Mouse (Mus musculus) liver, postnatal 0 days (tissue): Measurements from ENCODE around the gene Eps8l3. TPM values are rescaled to one million over a fixed set of nuclear protein-coding genes. Genes with fewer than 3 reads are reported as not detected.

Experiments
- ATAC-seq: fragments of 200-750 bp; cut with Nextera tagmentation; 2 replicates; pipeline ENCODE4 v1.8.0; 2017; ENCODE audit warnings: mild to moderate bottlenecking, moderate library complexity
- DNase-seq: peaks from one replicate; pipeline ENCODE4 v3.0.0-alpha.2; 2016
- H3K27ac ChIP-seq: fragments of 300-500 bp; sonication (generic); 2 replicates; pipeline ENCODE4 v1.5.1; 2014; ENCODE audit warnings: antibody characterized with exemption, moderate library complexity, mild to moderate bottlenecking, low read depth
- H3K27me3 ChIP-seq: fragments of 300-500 bp; sonication (generic); 2 replicates; pipeline ENCODE4 v1.6.1; 2014; ENCODE audit warnings: low read length, control low read depth, mixed read lengths; ENCODE audit not compliant: insufficient read depth
- H3K36me3 ChIP-seq: fragments of 300-500 bp; sonication (generic); replicated peaks from 2 replicates; pipeline ENCODE4 v1.6.1; 2014; ENCODE audit warnings: mild to moderate bottlenecking, control low read depth, low read length, moderate library complexity, mixed read lengths; ENCODE audit not compliant: insufficient read depth
- H3K4me1 ChIP-seq: fragments of 300-500 bp; sonication (generic); 2 replicates; pipeline ENCODE4 v1.6.1; 2014; ENCODE audit warnings: antibody characterized with exemption, mild to moderate bottlenecking, control low read depth; ENCODE audit not compliant: insufficient read depth
- H3K4me2 ChIP-seq: fragments of 300-500 bp; sonication (generic); 2 replicates; pipeline ENCODE4 v1.6.1; 2014; ENCODE audit warnings: low read depth, mild to moderate bottlenecking, low read length, moderate library complexity, mixed read lengths
- H3K4me3 ChIP-seq: fragments of 300-500 bp; sonication (generic); 2 replicates; pipeline ENCODE4 v1.5.1; 2014; ENCODE audit warnings: low read depth, low read length
- H3K9ac ChIP-seq: fragments of 300-500 bp; sonication (generic); replicated peaks from 2 replicates; pipeline ENCODE4 v1.6.1; 2014; ENCODE audit warnings: mild to moderate bottlenecking, moderate library complexity
- H3K9me3 ChIP-seq: fragments of 300-500 bp; sonication (generic); 2 replicates; pipeline ENCODE4 v1.6.1; 2016; ENCODE audit warnings: mild to moderate bottlenecking, control low read depth, low read length, mixed read lengths
- CTCF ChIP-seq: sonication (generic); IDR thresholded peaks from 2 replicates; pipeline ENCODE4 v1.5.1; 2016; ENCODE audit warnings: antibody characterized with exemption, low read depth
- EP300 ChIP-seq: IDR thresholded peaks from 2 replicates; pipeline ENCODE4 v1.6.1; 2016; ENCODE audit warnings: antibody characterized with exemption, low read depth, mild to moderate bottlenecking
- WGBS: fragments of 180-500 bp; shearing (Covaris S2); extraction: QIAGEN DNeasy Blood & Tissue Kit; methylation state at CpG from one replicate; pipeline ENCODE4 v1.1.7; 2014; ENCODE audit not compliant: insufficient replicate concordance; 5-methylcytosine and 5-hydroxymethylcytosine counted together
- polyA plus RNA-seq: library from polyadenylated mRNA; unstranded; fragments of >200 nt; fragmentation: Nextera tagmentation; extraction: Ambion mirVana; gene quantifications from 2 replicates; pipeline ENCODE4 v1.2.1, GENCODE M21; 2015

Eps8l3 gene
- not detected in 2 replicates for polyA plus RNA-seq

GRCm38 (mm10) chr3:107877005-107877404 is at the start of gene Eps8l3:
TSS of gene Eps8l3 (plus strand) at chr3:107877229.
- H3K4me1 ChIP-seq: no peaks in the 10 kb centered on the region
- 69% methylated on average over 5 of the region's 5 CpGs for WGBS
- no peak within 1 kb of the TSS for H3K9ac ChIP-seq
- no peaks in the 10 kb centered on the region for H3K9me3 ChIP-seq
- TF ChIP-seq EP300 (no peak), CTCF (no peak)
- no peak within 1 kb of the TSS for H3K4me3 ChIP-seq
- no peak for ATAC-seq
- H3K36me3 ChIP-seq: no peaks in the 10 kb centered on the region
- H3K27me3 ChIP-seq: no peaks in the 10 kb centered on the region
- no peak within 1 kb of the TSS for H3K4me2 ChIP-seq
- H3K27ac ChIP-seq: no peak within 1 kb of the TSS
- no peak for DNase-seq

DNA sequence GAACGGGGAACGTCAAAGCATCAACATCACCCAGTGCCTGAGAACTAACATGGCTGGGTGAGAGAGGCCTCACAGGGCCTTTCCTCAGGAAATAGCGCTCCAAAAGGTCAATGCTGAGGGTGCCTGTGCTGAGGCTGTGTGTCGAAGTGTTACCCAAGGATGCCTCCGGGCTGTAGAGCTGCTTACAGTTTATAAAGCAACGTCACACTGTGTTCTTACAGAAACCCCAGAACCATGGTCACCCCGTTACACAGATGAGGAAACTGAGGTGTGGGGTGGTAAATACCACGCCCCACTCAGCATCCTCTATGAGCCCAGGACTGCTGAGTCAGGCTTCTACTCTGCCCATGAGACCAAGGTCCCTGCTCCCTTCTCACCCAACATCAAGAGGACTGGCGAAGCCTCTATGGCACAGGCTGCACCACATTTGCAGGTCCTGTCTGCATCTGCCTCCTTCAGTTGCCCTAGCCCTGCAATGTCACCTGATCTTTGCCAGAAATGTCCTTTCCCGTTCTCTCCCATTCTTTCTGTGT is 49.1 kb upstream of the Eps8l3 start:
- H3K4me2 ChIP-seq: no peak overlapping the region
- H3K27ac ChIP-seq: no peak overlapping the region
- ATAC-seq (no peak), DNase-seq (no peak)
- H3K9ac ChIP-seq: no peak overlapping the region
- no peaks in the 10 kb centered on the region for H3K9me3 ChIP-seq
- H3K4me3 ChIP-seq: no peak overlapping the region
- 71% methylated on average over 10 of the region's 10 CpGs for WGBS
- no peaks in the 10 kb centered on the region for H3K27me3 ChIP-seq
- H3K36me3 ChIP-seq: no peaks in the 10 kb centered on the region
- TF ChIP-seq EP300 (no peak), CTCF (no peak)
- H3K4me1 ChIP-seq: peaks cover 3% of the 10 kb centered on the region

- no peaks in the 10 kb centered on the region for H3K27me3 ChIP-seq
- TF ChIP-seq CTCF (peak; percentile 17; the same call in 1 of the 2 replicates), EP300 (no peak)
- peaks cover 8% of the 10 kb centered on the region for H3K4me1 ChIP-seq
- H3K27ac ChIP-seq: no peak overlapping the region
- no peak overlapping the region for H3K4me2 ChIP-seq
- 55% methylated on average over 5 of the region's 5 CpGs for WGBS
- no peak for DNase-seq
- no peaks in the 10 kb centered on the region for H3K36me3 ChIP-seq
- ATAC-seq: no peak
- H3K4me3 ChIP-seq: no peak overlapping the region
- H3K9ac ChIP-seq: no peak overlapping the region
- no peaks in the 10 kb centered on the region for H3K9me3 ChIP-seq
Measured at GRCm38 (mm10) chr3:107828518-107828917, 48.5 kb upstream of the Eps8l3 start.

- TF ChIP-seq CTCF (no peak), EP300 (no peak)
- Histone ChIP-seq H3K4me2 (no peak overlapping the region), H3K27ac (no peak overlapping the region), H3K9ac (no peak overlapping the region), H3K4me3 (no peak overlapping the region), H3K27me3 (no peaks in the 10 kb centered on the region), H3K4me1 (peaks cover 9% of the 10 kb centered on the region), H3K36me3 (no peaks in the 10 kb centered on the region), H3K9me3 (no peaks in the 10 kb centered on the region)
- WGBS: 68% methylated on average over 4 of the region's 4 CpGs
- ATAC-seq (no peak), DNase-seq (no peak)
Measured at GRCm38 (mm10) chr3:107828997-107829396, 48.0 kb upstream of the Eps8l3 start.

GRCm38 (mm10) chr3:107829625-107830024 is 47.4 kb upstream of the Eps8l3 start:
- TF ChIP-seq EP300: no peak
- no peak for TF ChIP-seq CTCF
- ATAC-seq (no peak), DNase-seq (no peak)
- H3K4me1 ChIP-seq: peaks cover 11% of the 10 kb centered on the region
- 76% methylated on average over 14 of the region's 14 CpGs for WGBS
- no peaks in the 10 kb centered on the region for H3K27me3 ChIP-seq
- no peaks in the 10 kb centered on the region for H3K9me3 ChIP-seq
- H3K36me3 ChIP-seq: no peaks in the 10 kb centered on the region
- no peak overlapping the region for H3K27ac ChIP-seq
- no peak overlapping the region for H3K9ac ChIP-seq
- H3K4me2 ChIP-seq: no peak overlapping the region
- H3K4me3 ChIP-seq: no peak overlapping the region

- no peak overlapping the region for H3K9ac ChIP-seq
- no peaks in the 10 kb centered on the region for H3K27me3 ChIP-seq
- no peak overlapping the region for H3K4me3 ChIP-seq
- TF ChIP-seq CTCF (no peak), EP300 (no peak)
- 63% methylated on average over 10 of the region's 10 CpGs for WGBS
- ATAC-seq (no peak), DNase-seq (no peak)
- H3K4me2 ChIP-seq: no peak overlapping the region
- H3K4me1 ChIP-seq: peaks cover 11% of the 10 kb centered on the region
- no peak overlapping the region for H3K27ac ChIP-seq
- H3K36me3 ChIP-seq: no peaks in the 10 kb centered on the region
- H3K9me3 ChIP-seq: no peaks in the 10 kb centered on the region
Measured at GRCm38 (mm10) chr3:107831875-107832554, 45.0 kb upstream of the Eps8l3 start.
